Mouse (Mus musculus) lung, postnatal 0 days (tissue): ENCODE results near the gene Hydin. TPM values are rescaled to one million over a fixed set of nuclear protein-coding genes. Genes with fewer than 3 reads are reported as not detected.
"Not testable (repeated sequence)": the region's sequence is repeated elsewhere in the genome, so short reads cannot be mapped to it uniquely, and the experiment has no call there.

ENCODE experiments used
- ATAC-seq: fragments of 200-750 bp; cut with Nextera tagmentation; 2 replicates; pipeline ENCODE4 v1.8.0; 2017; ENCODE audit warnings: moderate library complexity
- DNase-seq: peaks from one replicate; pipeline ENCODE4 v3.0.0-alpha.2; 2016; ENCODE audit warnings: low spot score
- H3K27ac ChIP-seq: fragments of 300-500 bp; sonication (generic); 2 replicates; pipeline ENCODE4 v1.5.1; 2014; ENCODE audit warnings: antibody characterized with exemption, mild to moderate bottlenecking, low read length, mixed read lengths
- H3K27me3 ChIP-seq: fragments of 300-500 bp; sonication (generic); replicated peaks from 2 replicates; pipeline ENCODE4 v1.6.1; 2014; ENCODE audit warnings: low read length, mixed read lengths; ENCODE audit not compliant: insufficient read depth
- H3K36me3 ChIP-seq: fragments of 300-500 bp; sonication (generic); 2 replicates; pipeline ENCODE4 v1.6.1; 2014; ENCODE audit warnings: low read length, mixed read lengths; ENCODE audit not compliant: insufficient read depth
- H3K4me1 ChIP-seq: fragments of 300-500 bp; sonication (generic); 2 replicates; pipeline ENCODE4 v1.6.1; 2014; ENCODE audit warnings: antibody characterized with exemption, low read depth, low read length, mixed read lengths; ENCODE audit not compliant: insufficient read depth
- H3K4me2 ChIP-seq: fragments of 300-500 bp; sonication (generic); replicated peaks from 2 replicates; pipeline ENCODE4 v1.6.1; 2014; ENCODE audit warnings: low read depth, mild to moderate bottlenecking, low read length, moderate library complexity, mixed read lengths
- H3K4me3 ChIP-seq: fragments of 300-500 bp; sonication (generic); 2 replicates; pipeline ENCODE4 v1.5.1; 2014; ENCODE audit warnings: low read depth, low read length
- H3K9ac ChIP-seq: fragments of 300-500 bp; sonication (generic); replicated peaks from 2 replicates; pipeline ENCODE4 v1.6.1; 2014; ENCODE audit warnings: low read depth, mild to moderate bottlenecking
- H3K9me3 ChIP-seq: fragments of 300-500 bp; sonication (generic); 2 replicates; pipeline ENCODE4 v1.6.1; 2016; ENCODE audit warnings: low read length, mixed read lengths
- CTCF ChIP-seq: IDR thresholded peaks from 2 replicates; pipeline ENCODE4 v1.5.1; 2016; ENCODE audit warnings: antibody characterized with exemption, mild to moderate bottlenecking
- EP300 ChIP-seq: IDR thresholded peaks from 2 replicates; pipeline ENCODE4 v1.6.1; 2016; ENCODE audit warnings: antibody characterized with exemption, mild to moderate bottlenecking, control low read depth
- WGBS: fragments of 180-500 bp; shearing (Covaris S2); extraction: QIAGEN DNeasy Blood & Tissue Kit; methylation state at CpG from one replicate; pipeline ENCODE4 v1.1.7; 2014; 5-methylcytosine and 5-hydroxymethylcytosine counted together
- polyA plus RNA-seq: library from polyadenylated mRNA; unstranded; fragments of >200 nt; fragmentation: Nextera tagmentation; extraction: Ambion mirVana; gene quantifications from 2 replicates; pipeline ENCODE4 v1.2.1, GENCODE M21; 2015

Gene Hydin
- polyA plus RNA-seq, 1 experiment from 2014 or later = 0.97 TPM

GRCm38 (mm10) chr8:110319586-110319985, 52.8 kb downstream of the Hydin start:
- Histone ChIP-seq H3K27ac (no peak overlapping the region), H3K4me1 (no peaks in the 10 kb centered on the region), H3K4me3 (no peak overlapping the region), H3K4me2 (no peak overlapping the region), H3K9ac (no peak overlapping the region), H3K27me3 (no peaks in the 10 kb centered on the region), H3K9me3 (no peaks in the 10 kb centered on the region), H3K36me3 (no peaks in the 10 kb centered on the region)
- WGBS = 62% methylated on average over 4 of the region's 4 CpGs
- DNase-seq (peak; percentile 46), ATAC-seq (no peak)
- TF ChIP-seq EP300 (no peak), CTCF (no peak)

DNA sequence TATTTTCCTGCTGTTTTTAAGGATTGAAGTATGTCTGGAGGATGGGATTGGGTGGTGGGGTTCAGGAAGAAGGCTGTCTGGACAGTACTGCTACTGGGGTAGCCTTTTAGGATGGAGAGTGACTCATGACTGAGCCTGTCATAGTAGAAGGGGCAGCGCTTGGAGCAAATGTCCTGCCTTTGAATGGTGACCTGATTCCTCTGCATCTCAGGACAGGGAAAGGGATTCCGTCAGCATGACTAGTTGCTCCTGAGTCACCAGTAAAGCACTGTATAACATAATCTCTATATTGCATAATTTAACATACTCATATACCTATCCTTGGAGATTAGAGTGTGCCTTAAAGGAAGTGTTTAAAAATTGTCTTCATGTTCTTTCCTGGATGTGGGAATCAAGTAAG, 54.7 kb downstream of the Hydin start:
- TF ChIP-seq CTCF (no peak), EP300 (no peak)
- Histone ChIP-seq H3K4me1 (no peaks in the 10 kb centered on the region), H3K4me3 (no peak overlapping the region), H3K4me2 (0 out of 2 replicates have a peak overlapping the region, but pooled peaks have one; percentile 28), H3K9ac (no peak overlapping the region), H3K27me3 (no peaks in the 10 kb centered on the region), H3K27ac (no peak overlapping the region), H3K9me3 (no peaks in the 10 kb centered on the region), H3K36me3 (no peaks in the 10 kb centered on the region)
- ATAC-seq = no peak
- no peak for DNase-seq
- WGBS = 70% methylated on average over 2 of the region's 2 CpGs

GRCm38 (mm10) chr8:110323981-110324574, 57.3 kb downstream of the Hydin start:
- H3K36me3 ChIP-seq = no peaks in the 10 kb centered on the region
- H3K27ac ChIP-seq = 0 out of 2 replicates have a peak overlapping the region, but pooled peaks have one; percentile 43
- ATAC-seq (peak; percentile 84), DNase-seq (peak; percentile 80)
- no peaks in the 10 kb centered on the region for H3K9me3 ChIP-seq
- TF ChIP-seq CTCF (no peak), EP300 (peak; percentile 20; the same call in 1 of the 2 replicates)
- H3K4me2 ChIP-seq = no peak overlapping the region
- H3K4me3 ChIP-seq = no peak overlapping the region
- H3K27me3 ChIP-seq = no peaks in the 10 kb centered on the region
- H3K9ac ChIP-seq = no peak overlapping the region
- WGBS = 63% methylated on average over 10 of the region's 10 CpGs
- H3K4me1 ChIP-seq = no peaks in the 10 kb centered on the region

DNA sequence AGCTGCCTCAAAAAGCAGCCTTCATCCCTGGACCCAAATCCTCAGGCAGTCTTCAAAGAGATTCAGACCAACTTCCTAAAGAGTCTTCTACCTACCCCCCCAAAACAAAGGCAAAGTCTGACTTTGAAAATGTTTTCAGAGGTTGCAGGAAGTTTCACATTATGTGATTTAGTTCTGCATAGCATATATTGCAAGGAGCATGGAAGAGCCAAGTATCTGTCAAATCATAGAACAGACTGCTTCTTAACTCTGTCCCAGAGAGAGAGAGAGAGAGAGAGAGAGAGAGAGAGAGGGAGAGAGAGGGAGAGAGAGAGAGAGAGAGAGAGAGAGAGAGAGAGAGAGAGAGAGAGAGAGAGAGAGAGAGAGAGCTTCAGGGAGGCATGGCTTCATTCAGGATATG, 60.3 kb downstream of the Hydin start:
- peak; percentile 52 for DNase-seq
- not testable (repeated sequence) for H3K27ac ChIP-seq, H3K4me2 ChIP-seq, H3K9me3 ChIP-seq, ATAC-seq, H3K4me1 ChIP-seq, H3K36me3 ChIP-seq, H3K9ac ChIP-seq, H3K27me3 ChIP-seq, H3K4me3 ChIP-seq

GRCm38 (mm10) chr8:110333376-110333775, 66.6 kb downstream of the Hydin start:
- Histone ChIP-seq H3K4me2 (no peak overlapping the region), H3K9ac (no peak overlapping the region), H3K27me3 (no peaks in the 10 kb centered on the region), H3K9me3 (no peaks in the 10 kb centered on the region), H3K4me1 (no peaks in the 10 kb centered on the region), H3K36me3 (no peaks in the 10 kb centered on the region), H3K4me3 (no peak overlapping the region), H3K27ac (no peak overlapping the region)
- TF ChIP-seq CTCF = no peak
- no peak for TF ChIP-seq EP300
- DNase-seq (no peak), ATAC-seq (no peak)
- WGBS = 52% methylated on average over 7 of the region's 7 CpGs

DNA sequence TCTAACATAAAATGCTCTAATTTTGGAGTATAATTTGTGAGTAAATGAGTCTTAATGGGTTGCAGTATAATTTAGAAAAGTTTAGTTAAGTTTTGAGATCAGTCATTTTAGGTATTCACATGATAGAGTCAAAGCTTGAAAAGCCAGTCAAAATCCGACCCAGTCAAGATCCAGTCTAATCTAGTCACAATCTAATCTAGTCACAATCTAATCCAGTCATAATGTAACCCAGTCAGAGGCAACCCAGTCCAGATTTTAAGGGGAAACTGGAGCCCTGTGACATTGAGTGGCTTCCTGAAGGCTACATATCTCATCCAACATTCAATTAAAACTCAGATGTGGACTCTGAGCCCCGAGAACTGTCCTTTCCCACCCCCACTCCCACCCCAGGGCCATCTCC, 72.7 kb downstream of the Hydin start:
- no peak for ATAC-seq
- 0 out of 2 replicates have a peak overlapping the region, but pooled peaks have one; percentile 7 for H3K27ac ChIP-seq
- DNase-seq = no peak
- H3K4me1 ChIP-seq = no peaks in the 10 kb centered on the region
- H3K27me3 ChIP-seq = no peaks in the 10 kb centered on the region
- TF ChIP-seq EP300 = no peak
- TF ChIP-seq CTCF = no peak
- H3K9ac ChIP-seq = no peak overlapping the region
- no peaks in the 10 kb centered on the region for H3K9me3 ChIP-seq
- no peaks in the 10 kb centered on the region for H3K36me3 ChIP-seq
- no peak overlapping the region for H3K4me2 ChIP-seq
- 46% methylated on average over 2 of the region's 2 CpGs for WGBS
- no peak overlapping the region for H3K4me3 ChIP-seq
